Mouse (Mus musculus) intestine, embryonic 14.5 days (tissue): Measurements from ENCODE around the gene Tyk2. TPM values are rescaled to one million over a fixed set of nuclear protein-coding genes. Genes with fewer than 3 reads are reported as not detected.

Experiments used
- ATAC-seq: fragments of 200-750 bp; cut with Nextera tagmentation; replicated peaks from 2 replicates; pipeline ENCODE4 v1.8.0; 2017; ENCODE audit warnings: low read depth, moderate number of reproducible peaks, moderate TSS enrichment, moderate library complexity; ENCODE audit not compliant: low FRiP score, low TSS enrichment
- DNase-seq: peaks from one replicate; pipeline ENCODE4 v3.0.0-alpha.2; 2018; ENCODE audit warnings: low spot score
- H3K27ac ChIP-seq: fragments of 300-500 bp; sonication (generic); 2 replicates; pipeline ENCODE4 v1.5.1; 2014; ENCODE audit warnings: low read depth, mild to moderate bottlenecking, control low read depth
- H3K27me3 ChIP-seq: fragments of 300-500 bp; sonication (generic); replicated peaks from 2 replicates; pipeline ENCODE4 v1.6.1; 2014; ENCODE audit warnings: low read length, control low read depth; ENCODE audit not compliant: control insufficient read depth, insufficient read depth
- H3K36me3 ChIP-seq: fragments of 300-500 bp; sonication (generic); 2 replicates; pipeline ENCODE4 v1.6.1; 2014; ENCODE audit warnings: low read length, control low read depth; ENCODE audit not compliant: control insufficient read depth, insufficient read depth
- H3K4me1 ChIP-seq: fragments of 300-500 bp; sonication (generic); replicated peaks from 2 replicates; pipeline ENCODE4 v1.6.1; 2014; ENCODE audit warnings: low read length, control low read depth, mixed read lengths; ENCODE audit not compliant: control insufficient read depth, insufficient read depth
- H3K4me2 ChIP-seq: fragments of 300-500 bp; sonication (generic); 2 replicates; pipeline ENCODE4 v1.6.1; 2014; ENCODE audit warnings: low read length
- H3K4me3 ChIP-seq: fragments of 300-500 bp; sonication (generic); 2 replicates; pipeline ENCODE4 v1.5.1; 2014; ENCODE audit warnings: low read depth, low read length, control low read depth, mixed read lengths
- H3K9ac ChIP-seq: fragments of 300-500 bp; sonication (generic); 2 replicates; pipeline ENCODE4 v1.6.1; 2014; ENCODE audit warnings: mild to moderate bottlenecking, low read length
- H3K9me3 ChIP-seq: fragments of 300-500 bp; sonication (generic); 2 replicates; pipeline ENCODE4 v1.6.1; 2016; ENCODE audit warnings: low read length, control low read depth; ENCODE audit not compliant: control insufficient read depth
- WGBS: fragments of 180-500 bp; shearing (Covaris S2); extraction: QIAGEN DNeasy Blood & Tissue Kit; methylation state at CpG from one replicate; pipeline ENCODE4 v1.1.7; 2014; 5-methylcytosine and 5-hydroxymethylcytosine counted together
- polyA plus RNA-seq: library from polyadenylated mRNA; unstranded; fragments of >200 nt; fragmentation: Nextera tagmentation; extraction: Ambion mirVana; gene quantifications from 2 replicates; pipeline ENCODE4 v1.2.1, GENCODE M21; 2014

Gene Tyk2
- polyA plus RNA-seq, 1 experiment from 2014 or later: 12.1 TPM

DNA sequence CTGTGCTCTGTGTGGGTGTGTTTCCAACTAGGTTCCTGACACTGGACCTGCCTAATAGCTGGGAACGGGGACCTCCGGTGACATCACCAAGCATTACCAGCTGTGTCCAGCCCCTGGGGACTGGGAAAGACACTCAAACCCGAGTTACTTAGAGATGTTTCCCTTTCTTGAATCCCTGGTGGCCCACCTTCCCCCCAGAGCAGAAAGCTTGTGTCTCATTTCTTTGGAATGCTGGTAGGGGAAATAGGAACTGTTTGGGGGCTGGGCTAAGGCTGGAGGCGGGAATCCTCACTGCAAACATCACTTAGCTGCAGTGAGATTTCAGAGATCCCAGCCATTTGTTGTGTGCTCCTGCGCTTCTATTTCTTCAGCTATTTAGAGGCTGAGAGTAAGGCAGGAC lies 22.8 kb upstream of the Tyk2 start:
- Histone ChIP-seq H3K4me3 (peak overlapping the region; percentile 35), H3K36me3 (no peaks in the 10 kb centered on the region), H3K4me1 (peaks cover 20% of the 10 kb centered on the region), H3K9ac (peak overlapping the region; percentile 38), H3K27ac (peak overlapping the region; percentile 81), H3K27me3 (no peaks in the 10 kb centered on the region), H3K4me2 (peak overlapping the region; percentile 90), H3K9me3 (0 out of 2 replicates have a peak, but pooled peaks cover 5% of the 10 kb centered on the region)
- DNase-seq (peak; percentile 74), ATAC-seq (no peak)
- WGBS: 5% methylated on average over 5 of the region's 5 CpGs

DNA sequence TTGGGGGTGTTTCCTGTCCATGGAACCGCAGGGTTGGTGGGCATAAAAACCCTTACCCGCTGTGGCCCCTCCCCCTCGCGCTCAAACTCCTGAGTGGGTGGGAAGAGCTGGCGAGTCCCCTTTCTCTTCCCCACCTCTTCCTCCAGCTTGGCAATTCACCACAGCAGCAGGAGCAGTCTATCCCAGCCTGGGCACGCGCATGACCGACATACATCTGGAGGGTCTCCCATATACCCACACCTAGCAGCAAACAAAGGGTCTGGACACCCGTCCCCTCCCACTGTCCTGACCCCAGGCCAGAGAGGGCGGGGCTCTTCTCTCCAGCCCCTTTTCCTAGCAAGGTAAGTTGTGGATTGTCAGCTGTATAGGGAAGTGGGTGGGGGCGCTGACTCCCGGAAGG lies 22.3 kb upstream of the Tyk2 start:
- peak overlapping the region; percentile 81 for H3K27ac ChIP-seq
- H3K4me1 ChIP-seq: peaks cover 25% of the 10 kb centered on the region
- ATAC-seq (peak; percentile 18; the same call in 1 of the 2 replicates), DNase-seq (no peak)
- H3K4me2 ChIP-seq: peak overlapping the region; percentile 90
- 3% methylated on average over 12 of the region's 12 CpGs for WGBS
- H3K36me3 ChIP-seq: no peaks in the 10 kb centered on the region
- H3K27me3 ChIP-seq: no peaks in the 10 kb centered on the region
- H3K4me3 ChIP-seq: peak overlapping the region; percentile 35
- peak overlapping the region; percentile 38 for H3K9ac ChIP-seq
- 0 out of 2 replicates have a peak, but pooled peaks cover 5% of the 10 kb centered on the region for H3K9me3 ChIP-seq

- 0 out of 2 replicates have a peak overlapping the region, but pooled peaks have one; percentile 81 for H3K27ac ChIP-seq
- ATAC-seq: 0 out of 2 replicates have a peak, but pooled peaks have one; percentile 2
- 2% methylated on average over 11 of the region's 11 CpGs for WGBS
Observed at GRCm38 (mm10) chr9:21152715-21153114, 21.7 kb upstream of the Tyk2 start.

DNA sequence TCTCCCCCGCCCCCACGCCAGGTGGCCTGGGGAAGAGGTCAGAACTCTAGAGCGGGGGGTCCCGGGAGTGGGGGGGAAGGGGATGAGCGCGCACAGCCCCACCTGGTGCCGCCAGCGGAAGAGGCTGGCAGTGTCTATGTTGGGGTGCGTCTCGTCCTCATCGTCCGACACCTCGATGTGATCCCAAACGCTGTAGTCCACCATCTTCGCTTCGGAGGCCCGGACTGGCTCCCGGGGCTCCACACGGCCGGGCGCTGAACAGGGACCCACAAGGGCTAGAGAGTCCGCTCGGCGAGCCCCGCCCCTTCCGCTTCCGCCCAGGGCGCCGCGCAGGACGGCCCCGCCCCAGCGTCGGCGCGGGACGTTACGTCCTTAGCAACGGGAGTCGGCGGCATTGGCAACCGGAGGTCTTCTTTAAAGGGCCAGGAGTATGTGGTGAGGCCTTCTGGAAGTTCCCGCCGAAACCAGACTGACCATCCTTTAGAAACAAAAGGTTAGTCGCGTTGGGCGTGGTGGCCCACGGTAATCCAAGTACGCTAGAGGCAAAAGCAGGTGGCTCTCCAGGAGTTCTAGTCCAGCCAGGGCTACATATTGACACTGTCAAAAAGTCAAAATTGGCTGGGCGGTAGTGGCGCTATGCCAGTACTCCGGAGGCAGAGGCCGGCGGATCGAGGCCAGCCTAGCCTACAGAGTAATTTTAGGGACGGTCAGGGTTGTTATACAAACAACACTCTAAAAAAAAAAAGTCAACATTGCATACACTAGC lies 18.8 kb upstream of the Tyk2 start, which contains the start of gene Cdc37:
Gene Cdc37 (minus strand): TSS at position 329 of the 766 bp plus-strand sequence.
- Histone ChIP-seq H3K36me3 (peaks cover 16% of the 10 kb centered on the region), H3K4me2 (peak within 1 kb of the TSS; percentile 90), H3K4me3 (peak within 1 kb of the TSS; percentile 97), H3K9ac (peak within 1 kb of the TSS; percentile 91), H3K27ac (peak within 1 kb of the TSS; percentile 59; the same call in 1 of the 2 replicates), H3K4me1 (peaks cover 41% of the 10 kb centered on the region), H3K27me3 (no peaks in the 10 kb centered on the region), H3K9me3 (no peaks in the 10 kb centered on the region)
- ATAC-seq (peak; percentile 90), DNase-seq (peak; percentile 95)
- 5% methylated on average over 56 of the region's 56 CpGs for WGBS

More at GRCm38 (mm10) chr9:21152715-21153114, 21.7 kb upstream of the Tyk2 start:
- H3K4me1 ChIP-seq: peaks cover 31% of the 10 kb centered on the region
- H3K4me3 ChIP-seq: peak overlapping the region; percentile 35
- H3K4me2 ChIP-seq: peak overlapping the region; percentile 90
- peak overlapping the region; percentile 38 for H3K9ac ChIP-seq
- H3K36me3 ChIP-seq: no peaks in the 10 kb centered on the region
- H3K9me3 ChIP-seq: 0 out of 2 replicates have a peak, but pooled peaks cover 3% of the 10 kb centered on the region
- no peak for DNase-seq
- H3K27me3 ChIP-seq: no peaks in the 10 kb centered on the region

DNA sequence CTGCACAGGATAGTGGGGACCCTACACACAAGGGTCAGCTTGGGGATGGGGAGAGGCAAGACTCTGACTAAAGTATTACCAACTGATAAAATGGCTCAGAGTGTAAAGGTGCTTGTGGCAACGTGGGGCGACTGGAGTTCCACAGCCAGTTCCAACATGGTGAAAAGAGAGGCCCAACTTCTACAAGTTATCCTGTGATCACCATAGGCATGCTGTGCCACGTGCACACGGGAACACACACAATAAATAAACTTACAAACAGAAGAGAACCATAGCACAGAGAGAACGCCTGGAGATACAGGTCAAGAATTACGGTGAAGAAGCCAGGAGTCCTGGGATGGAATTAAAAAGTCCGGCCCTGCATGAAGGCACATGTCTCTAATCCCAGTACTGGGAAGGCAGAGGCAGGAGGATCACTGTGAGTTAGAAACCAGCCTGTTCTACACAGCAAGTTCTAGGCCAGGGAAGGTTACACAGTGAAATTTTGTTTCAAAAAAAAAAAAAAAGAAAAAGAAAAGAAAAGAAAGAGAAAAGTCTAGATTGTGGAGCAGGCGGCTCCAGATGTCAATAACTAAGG lies 18.1 kb upstream of the Tyk2 start:
- Histone ChIP-seq H3K9me3 (no peaks in the 10 kb centered on the region), H3K27ac (peak overlapping the region; percentile 59; the same call in 1 of the 2 replicates), H3K4me1 (peaks cover 36% of the 10 kb centered on the region), H3K9ac (peak overlapping the region; percentile 91), H3K4me2 (peak overlapping the region; percentile 90), H3K27me3 (no peaks in the 10 kb centered on the region), H3K4me3 (peak overlapping the region; percentile 97), H3K36me3 (peaks cover 23% of the 10 kb centered on the region)
- DNase-seq: no peak
- no peak for ATAC-seq
- WGBS: 10% methylated on average over 8 of the region's 8 CpGs

DNA sequence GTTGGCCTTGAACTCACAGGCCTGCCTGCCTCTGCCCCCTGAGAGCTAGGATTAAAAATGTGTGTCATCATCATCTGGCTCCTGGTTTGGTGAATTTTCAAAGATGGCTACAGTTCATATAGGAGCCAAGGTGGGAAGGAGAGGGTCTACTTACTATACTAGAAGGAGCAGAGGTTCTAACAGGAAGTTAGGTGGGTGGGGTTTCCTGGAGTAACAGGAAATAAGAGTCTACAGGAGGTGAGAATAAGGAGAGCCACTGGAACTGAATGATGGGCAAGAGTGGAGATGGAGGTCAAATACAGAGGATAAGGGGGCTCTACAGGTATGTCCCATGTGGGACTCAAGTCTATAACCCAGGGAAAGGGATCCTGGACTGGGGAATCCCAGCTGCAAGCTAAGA lies 17.4 kb upstream of the Tyk2 start:
- no peaks in the 10 kb centered on the region for H3K27me3 ChIP-seq
- ATAC-seq: no peak
- H3K9me3 ChIP-seq: no peaks in the 10 kb centered on the region
- peak overlapping the region; percentile 90 for H3K4me2 ChIP-seq
- peaks cover 30% of the 10 kb centered on the region for H3K36me3 ChIP-seq
- H3K27ac ChIP-seq: no peak overlapping the region
- DNase-seq: no peak
- peak overlapping the region; percentile 97 for H3K4me3 ChIP-seq
- no peak overlapping the region; the same call in 1 of the 2 replicates for H3K9ac ChIP-seq
- H3K4me1 ChIP-seq: peaks cover 30% of the 10 kb centered on the region

GRCm38 (mm10) chr9:21146722-21147121 lies 15.7 kb upstream of the Tyk2 start:
- Histone ChIP-seq H3K27ac (0 out of 2 replicates have a peak overlapping the region, but pooled peaks have one; percentile 33), H3K4me3 (peak overlapping the region; percentile 18; the same call in 1 of the 2 replicates), H3K4me2 (peak overlapping the region; percentile 40), H3K36me3 (peaks cover 47% of the 10 kb centered on the region), H3K9ac (peak overlapping the region; percentile 25; the same call in 1 of the 2 replicates), H3K9me3 (no peaks in the 10 kb centered on the region), H3K27me3 (no peaks in the 10 kb centered on the region), H3K4me1 (peaks cover 24% of the 10 kb centered on the region)
- peak; percentile 73 for DNase-seq
- ATAC-seq: 0 out of 2 replicates have a peak, but pooled peaks have one; percentile 15
- WGBS: 31% methylated on average over 10 of the region's 10 CpGs

DNA sequence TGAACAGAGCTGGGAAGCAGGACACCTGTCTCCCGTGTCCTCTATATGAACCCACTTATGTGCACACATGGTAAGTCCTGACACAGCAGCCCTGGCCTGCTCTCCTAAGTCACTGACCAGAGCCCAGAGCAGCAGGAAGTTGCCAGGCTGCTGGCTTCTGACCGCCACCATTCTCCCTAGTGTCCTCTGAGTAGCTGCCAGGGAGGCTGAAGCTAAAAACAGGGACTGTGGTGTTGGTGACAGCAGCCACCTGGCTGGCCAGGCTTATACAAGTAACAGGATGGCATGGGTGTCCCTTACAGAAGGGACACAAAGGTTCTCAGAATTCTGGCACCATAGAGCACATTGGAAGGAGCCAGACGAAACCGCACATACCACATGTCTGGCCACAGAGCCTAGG lies 14.4 kb upstream of the Tyk2 start:
- Histone ChIP-seq H3K9me3 (no peaks in the 10 kb centered on the region), H3K4me1 (peaks cover 24% of the 10 kb centered on the region), H3K27ac (no peak overlapping the region), H3K4me3 (no peak overlapping the region), H3K27me3 (no peaks in the 10 kb centered on the region), H3K9ac (no peak overlapping the region), H3K4me2 (no peak overlapping the region), H3K36me3 (peaks cover 60% of the 10 kb centered on the region)
- DNase-seq (no peak), ATAC-seq (no peak)
- WGBS: 87% methylated on average over 4 of the region's 4 CpGs
